ENCODE assay signal across 28 mouse cellular contexts in the genomic region with DNA sequence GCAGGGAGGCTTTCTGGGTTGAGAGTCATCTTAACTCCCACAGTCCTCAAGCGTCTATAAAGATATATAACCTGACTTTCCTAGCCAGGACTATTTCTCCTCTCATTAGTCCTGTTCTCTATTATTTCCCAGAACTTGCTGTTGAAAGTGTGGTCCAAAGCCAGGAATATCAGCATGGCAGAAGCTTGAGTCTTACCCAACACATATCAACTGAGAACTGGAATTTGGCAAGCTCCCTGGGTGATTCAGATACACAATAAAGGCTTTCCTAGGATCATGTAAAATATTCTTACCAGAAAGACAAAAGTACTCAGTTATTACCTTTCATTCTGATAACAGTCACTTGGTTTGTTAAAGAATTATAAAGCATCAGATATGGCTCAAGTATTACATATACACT. TPM values are rescaled to one million over a fixed set of nuclear protein-coding genes. Genes with fewer than 3 reads are reported as not detected.
A peak's percentile ranks its signal among the peaks of the same experiment; 100 is the strongest.
DNase-seq lines count a peak whose midpoint lies in the region; ATAC-seq and TF ChIP-seq lines count a peak whose summit lies in the region.
"Had no signal": no experiment of that assay in that cellular context is flagged by ENCODE, and none has a peak within 500 bp of the region (broad histone marks: within the 10 kb centered on the region; RNA-seq: fewer than 3 reads in every experiment).

No protein-coding gene starts in this region.

- 90% methylated on average over 1 of the region's 1 CpGs for WGBS in lung, postnatal 0 days

- H3K4me3 ChIP-seq in lung, postnatal 0 days (ENCODE audit: low read depth, low read length) = no peak overlapping the region
- H3K4me3 ChIP-seq: embryonic facial prominence, embryonic 10.5 days; embryonic facial prominence, embryonic 12.5 days; forebrain, embryonic 10.5 days; forebrain, embryonic 12.5 days had no signal

- H3K27me3 ChIP-seq in lung, postnatal 0 days (replicated peaks; ENCODE audit: insufficient read depth, low read length) = no peaks in the 10 kb centered on the region
- H3K27me3 ChIP-seq: CH12.LX; embryonic facial prominence, embryonic 12.5 days; forebrain, embryonic 12.5 days had no signal

- H3K27ac ChIP-seq in lung, postnatal 0 days (ENCODE audit: low read length) = no peak overlapping the region
- H3K27ac ChIP-seq: embryonic facial prominence, embryonic 10.5 days; embryonic facial prominence, embryonic 12.5 days; forebrain, embryonic 10.5 days; forebrain, embryonic 12.5 days had no signal

- H3K9me3 ChIP-seq in lung, postnatal 0 days (ENCODE audit: low read length) = no peaks in the 10 kb centered on the region
- H3K9me3 ChIP-seq: embryonic facial prominence, embryonic 10.5 days; embryonic facial prominence, embryonic 12.5 days; forebrain, embryonic 10.5 days; forebrain, embryonic 12.5 days; G1E had no signal

- DNase-seq in lung, postnatal 0 days (ENCODE audit: low spot score) = peak; percentile 14
- no peak for DNase-seq in lung, adult 18-20 months
- peak; percentile 8 for DNase-seq in brain, adult 2 months (ENCODE audit: low read depth, low spot score)
- no peak for DNase-seq in cerebellum, adult 8-10 months
- DNase-seq: adrenal gland, adult 8-10 months; adrenal gland, postnatal 14 days; adrenal gland, postnatal 36 days; B cell, adult 2 months; cerebellum, adult 11 months; cerebellum, adult 18-20 months; cerebellum, adult 9-10 months; cerebellum, postnatal 10 days; cerebellum, postnatal 25 days had no signal

- no peak; the same call in 1 of the 2 replicates for ATAC-seq in lung, postnatal 0 days
- no peak for ATAC-seq in megakaryocyte-erythroid progenitor cell, adult 5-6 weeks (replicated peaks; ENCODE audit: low FRiP score, low TSS enrichment, poor library complexity, severe bottlenecking)
- ATAC-seq: CD4-positive, CD25-positive, alpha-beta regulatory T cell, adult 4 months; forebrain, embryonic 14.5 days; forebrain, embryonic 16.5 days had no signal

- H3K36me3 ChIP-seq in lung, postnatal 0 days (ENCODE audit: insufficient read depth, low read length) = peaks cover 9% of the 10 kb centered on the region; the same call in 1 of the 2 replicates

- no peak for TF ChIP-seq EP300 in lung, postnatal 0 days (IDR thresholded peaks at IDR 0.05)

- H3K4me2 ChIP-seq in lung, postnatal 0 days (replicated peaks; ENCODE audit: low read depth, low read length) = no peak overlapping the region
- H3K4me2 ChIP-seq: embryonic facial prominence, embryonic 12.5 days; forebrain, embryonic 12.5 days had no signal

- no peaks in the 10 kb centered on the region for H3K4me1 ChIP-seq in lung, postnatal 0 days (ENCODE audit: insufficient read depth, low read depth, low read length)
- H3K4me1 ChIP-seq: embryonic facial prominence, embryonic 12.5 days; forebrain, embryonic 12.5 days had no signal

- no peak overlapping the region for H3K9ac ChIP-seq in lung, postnatal 0 days (replicated peaks; ENCODE audit: low read depth)
- H3K9ac ChIP-seq: embryonic facial prominence, embryonic 12.5 days; forebrain, embryonic 12.5 days had no signal

- no peak for TF ChIP-seq CTCF in lung, postnatal 0 days (IDR thresholded peaks at IDR 0.05)

RNA-seq across cellular contexts. Expression of a gene that starts 5.2 kb away (rescaled TPM):
- 11.6 and 13.2 TPM in 2 replicates for polyA plus RNA-seq in lung, postnatal 0 days (2015; fragmentation: Nextera tagmentation; extraction: Ambion mirVana)
- 6.7 and 8.4 TPM in 2 replicates for total RNA-seq in megakaryocyte-erythroid progenitor cell, adult 5-6 weeks (2014; fragmentation: Nextera tagmentation)
- total RNA-seq in megakaryocyte-erythroid progenitor cell, adult 5-6 weeks (2017) = 1.8 and 6.0 TPM in 2 replicates

RNA-seq across cellular contexts. Expression of a gene that starts 13.8 kb away (rescaled TPM):
- not detected in 2 replicates for polyA plus RNA-seq in lung, postnatal 0 days (2015; fragmentation: Nextera tagmentation; extraction: Ambion mirVana)
- total RNA-seq in megakaryocyte-erythroid progenitor cell, adult 5-6 weeks (2014; fragmentation: Nextera tagmentation) = not detected in 2 replicates
- total RNA-seq in megakaryocyte-erythroid progenitor cell, adult 5-6 weeks (2017) = not detected in 2 replicates
- total RNA-seq: adrenal gland, adult 18-20 months; adrenal gland, postnatal 14 days; adrenal gland, postnatal 36 days; CH12.LX; G1E had no signal
- polyA plus RNA-seq: brain, embryonic 14.5 days; CD4-positive, CD25-positive, alpha-beta regulatory T cell, adult 4 months; embryonic facial prominence, embryonic 10.5 days; embryonic facial prominence, embryonic 12.5 days; forebrain, embryonic 10.5 days; forebrain, embryonic 12.5 days; forebrain, embryonic 14.5 days; forebrain, embryonic 16.5 days; frontal cortex, adult 2 months; G1E had no signal

RNA-seq across cellular contexts. Expression of a gene that starts 17.2 kb away (rescaled TPM):
- polyA plus RNA-seq in lung, postnatal 0 days (2015; fragmentation: Nextera tagmentation; extraction: Ambion mirVana) = not detected in 2 replicates
- total RNA-seq in megakaryocyte-erythroid progenitor cell, adult 5-6 weeks (2014; fragmentation: Nextera tagmentation) = not detected in 2 replicates
- total RNA-seq in megakaryocyte-erythroid progenitor cell, adult 5-6 weeks (2017) = not detected in 2 replicates
- total RNA-seq: adrenal gland, adult 18-20 months; adrenal gland, adult 8-10 months; adrenal gland, postnatal 14 days; adrenal gland, postnatal 36 days; CH12.LX had no signal
- polyA plus RNA-seq: brain, embryonic 14.5 days; CD4-positive, CD25-positive, alpha-beta regulatory T cell, adult 4 months; cortical plate, adult 2 months; embryonic facial prominence, embryonic 10.5 days; embryonic facial prominence, embryonic 12.5 days; embryonic facial prominence, embryonic 14.5 days; forebrain, embryonic 10.5 days; forebrain, embryonic 12.5 days; forebrain, embryonic 14.5 days; forebrain, embryonic 16.5 days; frontal cortex, adult 2 months; G1E had no signal

RNA-seq across cellular contexts. Expression of a gene that starts 20.1 kb away (rescaled TPM):
- 0.13 and 0.16 TPM in 2 replicates for polyA plus RNA-seq in lung, postnatal 0 days (2015; fragmentation: Nextera tagmentation; extraction: Ambion mirVana)
- not detected in 2 replicates for total RNA-seq in megakaryocyte-erythroid progenitor cell, adult 5-6 weeks (2014; fragmentation: Nextera tagmentation)
- not detected in 2 replicates for total RNA-seq in megakaryocyte-erythroid progenitor cell, adult 5-6 weeks (2017)
- total RNA-seq: CH12.LX had no signal
- polyA plus RNA-seq: CD4-positive, CD25-positive, alpha-beta regulatory T cell, adult 4 months; forebrain, embryonic 10.5 days; forebrain, embryonic 12.5 days; forebrain, embryonic 14.5 days; forebrain, embryonic 16.5 days; G1E had no signal

RNA-seq across cellular contexts. Expression of a gene that starts 23.3 kb away (rescaled TPM):
- not detected in 2 replicates for polyA plus RNA-seq in lung, postnatal 0 days (2015; fragmentation: Nextera tagmentation; extraction: Ambion mirVana)
- not detected in 2 replicates for total RNA-seq in megakaryocyte-erythroid progenitor cell, adult 5-6 weeks (2014; fragmentation: Nextera tagmentation)
- not detected in 2 replicates for total RNA-seq in megakaryocyte-erythroid progenitor cell, adult 5-6 weeks (2017)
- total RNA-seq: adrenal gland, adult 18-20 months; adrenal gland, adult 8-10 months; adrenal gland, postnatal 14 days; adrenal gland, postnatal 36 days; CH12.LX had no signal
- polyA plus RNA-seq: brain, embryonic 14.5 days; CD4-positive, CD25-positive, alpha-beta regulatory T cell, adult 4 months; cortical plate, adult 2 months; embryonic facial prominence, embryonic 10.5 days; embryonic facial prominence, embryonic 12.5 days; embryonic facial prominence, embryonic 14.5 days; forebrain, embryonic 10.5 days; forebrain, embryonic 12.5 days; forebrain, embryonic 14.5 days; forebrain, embryonic 16.5 days; frontal cortex, adult 2 months; G1E had no signal

Comparison
In these comparisons a context has a peak if more than half of its experiments do, and no peak if none do; other contexts are left out.
1. DNase-seq: peak in lung, postnatal 0 days (single experiment) and brain, adult 2 months (single experiment); none in lung, adult 18-20 months (0 of 2) and cerebellum, adult 8-10 months (single experiment).